Mouse (Mus musculus) kidney, postnatal 0 days (tissue): ENCODE results near the gene Traf3. TPM values are rescaled to one million over a fixed set of nuclear protein-coding genes. Genes with fewer than 3 reads are reported as not detected.

Experiments
- ATAC-seq: fragments of 200-750 bp; cut with Nextera tagmentation; replicated peaks from 2 replicates; pipeline ENCODE4 v1.8.0; 2017; ENCODE audit warnings: low read depth, moderate number of reproducible peaks, moderate TSS enrichment, moderate library complexity; ENCODE audit not compliant: low FRiP score
- DNase-seq: peaks from one replicate; pipeline ENCODE4 v3.0.0-alpha.2; 2016; ENCODE audit warnings: low spot score
- H3K27ac ChIP-seq: fragments of 300-500 bp; sonication (generic); 2 replicates; pipeline ENCODE4 v1.5.1; 2014; ENCODE audit warnings: mild to moderate bottlenecking
- H3K27me3 ChIP-seq: fragments of 300-500 bp; sonication (generic); 2 replicates; pipeline ENCODE4 v1.6.1; 2014; ENCODE audit warnings: low read length, mixed read lengths; ENCODE audit not compliant: insufficient read depth
- H3K36me3 ChIP-seq: fragments of 300-500 bp; sonication (generic); 2 replicates; pipeline ENCODE4 v1.6.1; 2014; ENCODE audit warnings: low read length, mixed read lengths; ENCODE audit not compliant: insufficient read depth
- H3K4me1 ChIP-seq: fragments of 300-500 bp; sonication (generic); replicated peaks from 2 replicates; pipeline ENCODE4 v1.6.1; 2014; ENCODE audit warnings: antibody characterized with exemption, low read length, mixed read lengths; ENCODE audit not compliant: insufficient read depth
- H3K4me2 ChIP-seq: fragments of 300-500 bp; sonication (generic); 2 replicates; pipeline ENCODE4 v1.6.1; 2014; ENCODE audit warnings: mild to moderate bottlenecking, low read length, moderate library complexity, mixed read lengths
- H3K4me3 ChIP-seq: fragments of 300-500 bp; sonication (generic); replicated peaks from 2 replicates; pipeline ENCODE4 v1.5.1; 2014; ENCODE audit warnings: low read depth, low read length
- H3K9ac ChIP-seq: fragments of 300-500 bp; sonication (generic); 2 replicates; pipeline ENCODE4 v1.6.1; 2014; ENCODE audit warnings: low read depth, low read length
- H3K9me3 ChIP-seq: fragments of 300-500 bp; sonication (generic); replicated peaks from 2 replicates; pipeline ENCODE4 v1.6.1; 2016; ENCODE audit warnings: low read length, inconsistent platforms, mixed read lengths
- CTCF ChIP-seq: IDR thresholded peaks from 2 replicates; pipeline ENCODE4 v1.5.1; 2016; ENCODE audit warnings: antibody characterized with exemption, low read depth, mild to moderate bottlenecking, moderate library complexity
- WGBS: fragments of 180-500 bp; shearing (Covaris S2); extraction: QIAGEN DNeasy Blood & Tissue Kit; methylation state at CpG from one replicate; pipeline ENCODE4 v1.1.7; 2014; 5-methylcytosine and 5-hydroxymethylcytosine counted together
- polyA plus RNA-seq: library from polyadenylated mRNA; unstranded; fragments of >200 nt; fragmentation: Nextera tagmentation; extraction: Ambion mirVana; gene quantifications from 2 replicates; pipeline ENCODE4 v1.2.1, GENCODE M21; 2015

Traf3 gene
- polyA plus RNA-seq, 1 experiment from 2014 or later = 7.3 TPM

GRCm38 (mm10) chr12:111144598-111144997, 21.6 kb upstream of the Traf3 start:
- Histone ChIP-seq H3K36me3 (no peaks in the 10 kb centered on the region), H3K27me3 (no peaks in the 10 kb centered on the region), H3K27ac (no peak overlapping the region), H3K4me2 (no peak overlapping the region), H3K4me3 (no peak overlapping the region), H3K4me1 (peaks cover 19% of the 10 kb centered on the region), H3K9me3 (no peaks in the 10 kb centered on the region), H3K9ac (no peak overlapping the region)
- 96% methylated on average over 2 of the region's 2 CpGs for WGBS
- ATAC-seq = no peak
- no peak for DNase-seq
- TF ChIP-seq CTCF = no peak

- ATAC-seq = no peak; the same call in 1 of the 2 replicates
- H3K4me1 ChIP-seq = peaks cover 19% of the 10 kb centered on the region
- no peak for TF ChIP-seq CTCF
- no peaks in the 10 kb centered on the region for H3K9me3 ChIP-seq
- H3K27ac ChIP-seq = no peak overlapping the region
- peak; percentile 27 for DNase-seq
- H3K36me3 ChIP-seq = no peaks in the 10 kb centered on the region
- no peak overlapping the region for H3K4me2 ChIP-seq
- no peak overlapping the region for H3K4me3 ChIP-seq
- no peaks in the 10 kb centered on the region for H3K27me3 ChIP-seq
- H3K9ac ChIP-seq = no peak overlapping the region
- WGBS = 27% methylated on average over 9 of the region's 9 CpGs
These were observed 20.9 kb upstream of the Traf3 start for GRCm38 (mm10) chr12:111145269-111145668.

GRCm38 (mm10) chr12:111149495-111150235, 16.5 kb upstream of the Traf3 start:
- no peak overlapping the region for H3K4me3 ChIP-seq
- peaks cover 5% of the 10 kb centered on the region; the same call in 1 of the 2 replicates for H3K4me1 ChIP-seq
- DNase-seq (no peak), ATAC-seq (no peak)
- no peak for TF ChIP-seq CTCF
- no peaks in the 10 kb centered on the region for H3K27me3 ChIP-seq
- 55% methylated on average over 17 of the region's 17 CpGs for WGBS
- no peak overlapping the region for H3K27ac ChIP-seq
- H3K4me2 ChIP-seq = no peak overlapping the region
- H3K9ac ChIP-seq = no peak overlapping the region
- H3K9me3 ChIP-seq = no peaks in the 10 kb centered on the region
- no peaks in the 10 kb centered on the region for H3K36me3 ChIP-seq

- no peaks in the 10 kb centered on the region for H3K36me3 ChIP-seq
- H3K4me3 ChIP-seq = no peak overlapping the region
- DNase-seq (peak; percentile 36), ATAC-seq (no peak)
- H3K27me3 ChIP-seq = no peaks in the 10 kb centered on the region
- H3K9me3 ChIP-seq = no peaks in the 10 kb centered on the region
- no peak overlapping the region for H3K4me2 ChIP-seq
- TF ChIP-seq CTCF = no peak
- no peak overlapping the region for H3K27ac ChIP-seq
- WGBS = 3% methylated on average over 6 of the region's 6 CpGs
- peaks cover 1% of the 10 kb centered on the region; the same call in 1 of the 2 replicates for H3K4me1 ChIP-seq
- H3K9ac ChIP-seq = no peak overlapping the region
These were observed 16.0 kb upstream of the Traf3 start for GRCm38 (mm10) chr12:111150236-111150596.

- 87% methylated on average over 5 of the region's 5 CpGs for WGBS
These were observed 14.6 kb upstream of the Traf3 start for GRCm38 (mm10) chr12:111151422-111152156.

GRCm38 (mm10) chr12:111152579-111152978, 13.6 kb upstream of the Traf3 start:
- no peaks in the 10 kb centered on the region for H3K36me3 ChIP-seq
- no peak overlapping the region for H3K27ac ChIP-seq
- no peaks in the 10 kb centered on the region for H3K4me1 ChIP-seq
- no peak overlapping the region for H3K4me2 ChIP-seq
- H3K9ac ChIP-seq = no peak overlapping the region
- TF ChIP-seq CTCF = no peak
- no peaks in the 10 kb centered on the region for H3K27me3 ChIP-seq
- no peak for DNase-seq
- H3K9me3 ChIP-seq = no peaks in the 10 kb centered on the region
- ATAC-seq = no peak
- 90% methylated on average over 6 of the region's 6 CpGs for WGBS
- H3K4me3 ChIP-seq = no peak overlapping the region

More at GRCm38 (mm10) chr12:111151422-111152156, 14.6 kb upstream of the Traf3 start:
- Histone ChIP-seq H3K27ac (no peak overlapping the region), H3K4me1 (no peaks in the 10 kb centered on the region), H3K9ac (no peak overlapping the region), H3K4me3 (no peak overlapping the region), H3K27me3 (no peaks in the 10 kb centered on the region), H3K9me3 (no peaks in the 10 kb centered on the region), H3K4me2 (no peak overlapping the region), H3K36me3 (no peaks in the 10 kb centered on the region)
- ATAC-seq = no peak
- TF ChIP-seq CTCF = no peak
- no peak for DNase-seq
